Mouse (Mus musculus): ENCODE results near the gene Ankrd61. TPM values are rescaled to one million over a fixed set of nuclear protein-coding genes. Genes with fewer than 3 reads are reported as not detected.

Gene Ankrd61
- polyA plus RNA-seq (2015; fragmentation: Nextera tagmentation; extraction: Ambion mirVana): 0.35 and 0.36 TPM in 2 replicates

DNA sequence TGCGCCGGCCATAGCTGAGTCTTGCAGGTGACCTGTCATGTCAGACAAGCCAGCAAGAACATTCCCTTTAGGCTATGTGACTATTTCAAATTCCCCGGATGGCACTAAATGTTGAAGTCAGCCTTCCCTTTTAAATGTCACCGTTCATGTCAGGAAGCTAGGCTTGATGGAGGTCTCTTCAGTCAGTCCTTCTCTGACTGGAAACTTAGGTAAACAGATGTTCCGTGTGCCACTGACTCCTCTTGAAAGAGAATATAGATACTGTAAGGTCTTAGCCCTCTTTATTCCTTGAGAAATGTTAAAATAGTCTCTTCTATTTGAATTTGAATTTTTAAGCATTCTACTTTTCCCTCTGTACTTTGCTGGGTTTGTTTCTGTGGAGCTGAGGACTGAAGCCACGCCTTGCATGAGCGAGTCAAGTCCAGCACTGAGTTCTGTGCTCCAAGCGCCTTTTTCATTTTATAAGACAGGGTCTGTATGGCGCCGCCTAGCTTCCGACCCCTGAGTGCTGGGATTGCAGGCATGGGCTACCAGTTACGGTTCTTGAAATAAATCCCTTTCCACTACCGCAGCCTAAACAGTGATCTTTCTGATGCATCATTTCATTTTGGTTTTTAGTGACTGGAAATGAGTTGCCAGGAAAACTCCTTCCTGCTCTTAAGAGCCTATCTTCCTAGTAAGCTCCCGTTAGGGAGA, at the start of gene Ankrd61:
TSS of gene Ankrd61 (minus strand) at position 51 of the 696 bp plus-strand sequence.
- H3K4me3 ChIP-seq (ENCODE audit: low read length): no peak within 1 kb of the TSS

DNA sequence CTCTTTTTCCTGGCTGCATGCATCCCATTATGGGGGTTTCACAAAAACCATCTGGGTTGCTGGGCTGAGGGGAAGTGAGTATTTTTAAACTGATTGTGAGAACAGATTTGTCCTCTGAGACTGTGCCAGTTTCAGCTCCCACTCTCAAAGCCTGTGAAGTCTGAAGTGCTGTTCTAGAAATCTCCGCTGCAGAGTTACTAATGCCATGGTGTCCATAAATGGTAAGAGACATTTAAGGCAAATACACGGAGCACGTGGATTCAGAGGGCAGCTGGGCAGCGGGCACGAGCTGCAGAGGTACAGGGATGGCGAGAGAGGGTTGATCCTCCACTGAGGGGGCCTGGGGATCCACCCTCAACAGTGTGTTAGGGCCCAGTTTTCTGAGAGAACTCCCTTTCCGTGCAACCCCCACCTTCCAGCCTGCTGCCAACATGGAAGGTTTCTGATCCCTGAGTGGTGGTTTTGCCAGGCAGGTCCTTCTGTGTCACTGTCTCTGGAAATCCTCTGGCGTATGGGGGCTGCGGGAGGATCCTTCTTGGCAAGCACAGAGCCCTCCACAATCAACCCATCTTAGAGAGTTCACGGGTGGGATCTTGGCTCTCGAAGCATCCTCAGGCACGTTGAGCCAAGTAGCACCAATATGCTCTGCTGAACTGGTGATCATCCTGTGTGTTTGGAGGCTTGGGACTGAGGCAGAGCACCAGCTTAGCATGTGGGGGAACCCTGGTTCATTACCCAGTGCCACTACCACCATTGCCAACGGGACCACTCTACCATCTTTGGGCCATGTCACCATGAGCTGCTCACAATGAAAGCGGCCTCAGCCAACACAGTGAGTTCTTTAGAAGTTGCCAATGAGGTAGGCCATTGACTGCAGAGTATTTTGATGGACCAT, 46.0 kb upstream of the Ankrd61 start:
- Histone ChIP-seq H3K4me1 (replicated peaks; ENCODE audit: control insufficient read depth, insufficient read depth, low read length) (no peaks in the 10 kb centered on the region), H3K4me3 (ENCODE audit: low read length) (no peak overlapping the region), H3K4me2 (ENCODE audit: low read depth, low read length) (no peak overlapping the region), H3K27ac (ENCODE audit: low read length) (no peak overlapping the region), H3K9me3 (ENCODE audit: control insufficient read depth, low read length) (no peaks in the 10 kb centered on the region), H3K27me3 (ENCODE audit: control insufficient read depth, insufficient read depth, low read depth, low read length) (no peaks in the 10 kb centered on the region), H3K9ac (ENCODE audit: low read length) (no peak overlapping the region), H3K36me3 (ENCODE audit: control insufficient read depth, insufficient read depth, low read length) (no peaks in the 10 kb centered on the region)
- no peak for ATAC-seq (ENCODE audit: low read depth)
- 82% methylated on average over 14 of the region's 14 CpGs for WGBS

More for the DNA sequence above, at the start of gene Ankrd61:
- WGBS: 81% methylated on average over 14 of the region's 14 CpGs
- no peaks in the 10 kb centered on the region for H3K4me1 ChIP-seq (replicated peaks; ENCODE audit: control insufficient read depth, insufficient read depth, low read length)
- H3K27ac ChIP-seq (ENCODE audit: low read length): no peak within 1 kb of the TSS
- H3K27me3 ChIP-seq (ENCODE audit: control insufficient read depth, insufficient read depth, low read depth, low read length): no peaks in the 10 kb centered on the region
- ATAC-seq (ENCODE audit: low read depth): no peak
- no peak within 1 kb of the TSS for H3K4me2 ChIP-seq (ENCODE audit: low read depth, low read length)
- peaks cover 25% of the 10 kb centered on the region for H3K36me3 ChIP-seq (ENCODE audit: control insufficient read depth, insufficient read depth, low read length)
- H3K9ac ChIP-seq (ENCODE audit: low read length): no peak within 1 kb of the TSS
- no peaks in the 10 kb centered on the region for H3K9me3 ChIP-seq (ENCODE audit: control insufficient read depth, low read length)

DNA sequence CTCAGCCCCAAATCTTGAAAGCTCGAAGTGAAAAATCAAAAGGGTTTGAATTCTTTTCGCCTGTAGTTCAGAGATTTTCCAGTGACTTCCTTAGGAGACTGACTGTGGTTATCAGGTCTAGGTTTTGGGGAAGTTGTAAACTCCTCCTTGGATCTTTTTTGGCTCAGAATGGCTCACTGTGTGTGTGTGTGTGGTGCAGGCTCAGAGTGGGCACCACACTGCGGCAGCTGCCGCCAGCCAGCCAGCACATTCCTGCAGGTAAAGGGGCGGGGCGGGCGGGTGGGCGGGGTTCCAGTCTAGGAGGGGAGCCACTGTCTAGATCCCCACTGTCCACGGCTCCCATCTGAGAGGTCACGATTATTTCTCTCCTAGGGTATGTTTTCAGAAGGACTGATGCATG, 44.1 kb upstream of the Ankrd61 start:
- H3K9ac ChIP-seq (ENCODE audit: low read length): no peak overlapping the region
- no peak overlapping the region for H3K27ac ChIP-seq (ENCODE audit: low read length)
- H3K27me3 ChIP-seq (ENCODE audit: control insufficient read depth, insufficient read depth, low read depth, low read length): no peaks in the 10 kb centered on the region
- no peak overlapping the region for H3K4me3 ChIP-seq (ENCODE audit: low read length)
- peak; percentile 41; the same call in 1 of the 2 replicates for ATAC-seq (ENCODE audit: low read depth)
- H3K36me3 ChIP-seq (ENCODE audit: control insufficient read depth, insufficient read depth, low read length): no peaks in the 10 kb centered on the region
- WGBS: 9% methylated on average over 10 of the region's 10 CpGs
- H3K9me3 ChIP-seq (ENCODE audit: control insufficient read depth, low read length): no peaks in the 10 kb centered on the region
- peak overlapping the region; percentile 26; the same call in 1 of the 2 replicates for H3K4me2 ChIP-seq (ENCODE audit: low read depth, low read length)
- no peaks in the 10 kb centered on the region for H3K4me1 ChIP-seq (replicated peaks; ENCODE audit: control insufficient read depth, insufficient read depth, low read length)

DNA sequence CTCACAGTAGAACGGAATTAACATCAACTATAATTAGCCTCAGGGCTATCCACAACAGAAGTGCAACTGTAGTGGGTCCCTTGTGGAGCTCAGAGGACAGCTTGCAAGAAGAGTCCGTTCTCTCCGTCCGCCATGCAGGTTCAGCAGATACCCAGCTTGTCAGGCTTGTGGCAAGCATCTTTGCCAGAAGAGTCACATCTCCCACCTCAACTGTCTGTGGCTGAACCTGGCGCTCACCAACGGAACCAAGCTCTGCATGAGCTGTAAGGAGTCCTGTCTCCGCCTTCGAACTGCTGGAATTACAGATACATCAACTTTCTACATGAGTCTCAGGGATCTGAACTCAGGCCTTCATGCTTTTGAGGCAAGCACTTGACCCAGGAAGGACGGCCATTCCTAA, 38.7 kb upstream of the Ankrd61 start:
- Histone ChIP-seq H3K9me3 (ENCODE audit: control insufficient read depth, low read length) (no peaks in the 10 kb centered on the region), H3K36me3 (ENCODE audit: control insufficient read depth, insufficient read depth, low read length) (peaks cover 3% of the 10 kb centered on the region), H3K27ac (ENCODE audit: low read length) (no peak overlapping the region), H3K9ac (ENCODE audit: low read length) (no peak overlapping the region), H3K4me3 (ENCODE audit: low read length) (no peak overlapping the region), H3K27me3 (ENCODE audit: control insufficient read depth, insufficient read depth, low read depth, low read length) (no peaks in the 10 kb centered on the region), H3K4me1 (replicated peaks; ENCODE audit: control insufficient read depth, insufficient read depth, low read length) (no peaks in the 10 kb centered on the region), H3K4me2 (ENCODE audit: low read depth, low read length) (no peak overlapping the region)
- ATAC-seq (ENCODE audit: low read depth): no peak
- 84% methylated on average over 9 of the region's 9 CpGs for WGBS

DNA sequence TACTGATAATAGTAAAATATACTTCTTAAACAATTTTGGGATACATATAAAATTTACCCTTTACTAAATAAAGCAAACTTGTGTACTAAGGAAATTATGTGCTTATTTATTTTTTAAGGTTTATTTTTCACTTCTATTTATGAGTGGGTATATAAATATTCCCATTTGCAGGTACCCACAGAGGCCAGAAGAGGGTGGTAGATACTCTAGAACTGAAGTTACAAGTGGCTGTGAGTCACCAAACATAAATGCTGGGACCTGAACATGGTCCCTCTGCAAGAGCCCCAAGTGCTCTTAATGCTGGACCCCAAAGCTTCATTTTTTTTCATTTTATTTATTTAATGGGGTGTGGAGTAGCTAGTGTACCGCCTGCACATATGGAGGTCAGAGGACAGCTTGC, 36.4 kb upstream of the Ankrd61 start:
- Histone ChIP-seq H3K9ac (ENCODE audit: low read length) (no peak overlapping the region), H3K9me3 (ENCODE audit: control insufficient read depth, low read length) (no peaks in the 10 kb centered on the region), H3K36me3 (ENCODE audit: control insufficient read depth, insufficient read depth, low read length) (peaks cover 17% of the 10 kb centered on the region), H3K4me2 (ENCODE audit: low read depth, low read length) (no peak overlapping the region), H3K27ac (ENCODE audit: low read length) (no peak overlapping the region), H3K27me3 (ENCODE audit: control insufficient read depth, insufficient read depth, low read depth, low read length) (no peaks in the 10 kb centered on the region), H3K4me1 (replicated peaks; ENCODE audit: control insufficient read depth, insufficient read depth, low read length) (no peaks in the 10 kb centered on the region), H3K4me3 (ENCODE audit: low read length) (no peak overlapping the region)
- ATAC-seq (ENCODE audit: low read depth): no peak
- 70% methylated on average over 1 of the region's 1 CpGs for WGBS

DNA sequence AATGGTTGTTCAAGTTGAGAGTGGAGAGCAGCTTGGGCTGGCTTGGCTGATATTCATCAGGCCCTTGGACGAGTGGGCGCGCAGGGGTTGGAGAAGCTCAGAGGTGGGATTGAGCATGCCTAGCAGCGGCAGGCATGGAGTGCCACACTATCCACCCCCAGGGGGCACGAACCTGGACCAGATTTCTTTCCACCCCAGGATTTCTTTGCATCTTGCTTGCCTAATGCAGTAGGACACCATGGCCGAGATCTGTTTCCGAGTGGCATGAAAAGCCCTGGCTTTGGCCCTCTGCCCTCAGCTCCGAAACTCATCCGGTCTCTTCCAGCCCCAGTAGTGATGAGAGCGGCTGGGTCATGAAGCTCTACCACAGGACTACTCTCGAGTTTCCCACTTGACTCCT, 35.9 kb upstream of the Ankrd61 start:
- Histone ChIP-seq H3K4me3 (ENCODE audit: low read length) (no peak overlapping the region), H3K27ac (ENCODE audit: low read length) (no peak overlapping the region), H3K4me1 (replicated peaks; ENCODE audit: control insufficient read depth, insufficient read depth, low read length) (no peaks in the 10 kb centered on the region), H3K4me2 (ENCODE audit: low read depth, low read length) (no peak overlapping the region), H3K9me3 (ENCODE audit: control insufficient read depth, low read length) (no peaks in the 10 kb centered on the region), H3K27me3 (ENCODE audit: control insufficient read depth, insufficient read depth, low read depth, low read length) (no peaks in the 10 kb centered on the region), H3K36me3 (ENCODE audit: control insufficient read depth, insufficient read depth, low read length) (peaks cover 19% of the 10 kb centered on the region), H3K9ac (ENCODE audit: low read length) (no peak overlapping the region)
- ATAC-seq (ENCODE audit: low read depth): no peak
- WGBS: 83% methylated on average over 11 of the region's 11 CpGs

DNA sequence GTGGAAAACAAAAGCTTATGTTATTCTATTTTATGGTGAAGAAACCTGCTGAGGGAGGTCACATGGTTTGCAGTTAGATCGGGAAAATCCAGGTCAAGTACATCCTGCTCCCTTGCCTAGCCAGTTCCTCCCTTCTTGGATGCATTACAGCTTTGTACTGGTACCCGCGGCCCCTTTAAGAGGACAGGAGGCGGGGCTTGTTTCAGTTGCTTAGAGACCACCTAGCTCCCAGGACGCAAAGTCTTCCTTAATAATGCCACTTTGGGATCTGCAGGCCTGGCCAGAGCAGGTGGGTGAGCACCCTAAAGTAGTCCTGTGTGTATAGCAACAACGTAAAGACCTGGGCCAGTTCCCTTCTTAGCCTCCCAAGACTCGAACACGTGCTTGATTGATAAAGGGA, 35.3 kb upstream of the Ankrd61 start, which contains the start of gene Rsph10b:
TSS of gene Rsph10b (plus strand) at position 205 of the 400 bp plus-strand sequence.
- Histone ChIP-seq H3K4me2 (ENCODE audit: low read depth, low read length) (no peak within 1 kb of the TSS), H3K27me3 (ENCODE audit: control insufficient read depth, insufficient read depth, low read depth, low read length) (no peaks in the 10 kb centered on the region), H3K4me3 (ENCODE audit: low read length) (no peak within 1 kb of the TSS), H3K9ac (ENCODE audit: low read length) (no peak within 1 kb of the TSS), H3K36me3 (ENCODE audit: control insufficient read depth, insufficient read depth, low read length) (peaks cover 24% of the 10 kb centered on the region), H3K4me1 (replicated peaks; ENCODE audit: control insufficient read depth, insufficient read depth, low read length) (no peaks in the 10 kb centered on the region), H3K9me3 (ENCODE audit: control insufficient read depth, low read length) (no peaks in the 10 kb centered on the region), H3K27ac (ENCODE audit: low read length) (no peak within 1 kb of the TSS)
- ATAC-seq (ENCODE audit: low read depth): peak; percentile 45; the same call in 1 of the 2 replicates
- WGBS: 20% methylated on average over 8 of the region's 8 CpGs

DNA sequence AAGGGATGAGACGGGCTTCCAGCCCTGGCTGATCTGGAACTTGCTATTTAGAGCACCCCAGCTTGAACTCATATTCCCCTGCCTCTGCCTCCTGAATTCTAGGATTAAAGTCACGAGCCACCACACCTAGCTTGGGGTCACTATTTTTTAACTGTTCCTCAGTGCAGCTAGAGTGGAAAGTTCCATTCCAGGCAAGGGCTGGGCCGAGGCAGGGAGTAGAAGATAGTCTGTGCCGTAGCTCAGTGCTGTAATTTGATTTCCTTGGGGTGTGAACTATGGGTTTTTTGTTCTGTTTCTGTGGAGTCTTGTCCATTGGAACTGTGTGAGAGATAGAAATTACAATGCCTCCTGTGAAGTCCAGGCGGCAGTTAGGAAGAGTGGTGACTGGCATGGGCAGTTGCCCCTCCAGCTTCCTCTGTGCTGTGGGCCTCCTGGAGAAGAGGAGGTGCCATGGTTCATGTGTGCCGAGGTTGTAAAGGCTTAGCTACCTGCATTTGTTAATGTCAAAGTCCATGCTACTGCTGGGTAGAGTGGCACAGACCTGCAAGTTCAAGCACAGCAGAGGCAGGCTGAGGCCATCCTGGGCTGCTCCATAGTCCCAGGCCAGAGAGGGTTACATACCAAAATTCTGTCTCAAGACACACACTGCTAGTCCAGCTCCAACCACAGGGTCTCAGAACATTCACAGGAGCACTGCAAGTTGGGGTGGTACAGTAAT, 34.5 kb upstream of the Ankrd61 start:
- Histone ChIP-seq H3K4me1 (replicated peaks; ENCODE audit: control insufficient read depth, insufficient read depth, low read length) (no peaks in the 10 kb centered on the region), H3K4me3 (ENCODE audit: low read length) (no peak overlapping the region), H3K9me3 (ENCODE audit: control insufficient read depth, low read length) (no peaks in the 10 kb centered on the region), H3K27ac (ENCODE audit: low read length) (no peak overlapping the region), H3K27me3 (ENCODE audit: control insufficient read depth, insufficient read depth, low read depth, low read length) (no peaks in the 10 kb centered on the region), H3K36me3 (ENCODE audit: control insufficient read depth, insufficient read depth, low read length) (peaks cover 24% of the 10 kb centered on the region), H3K4me2 (ENCODE audit: low read depth, low read length) (no peak overlapping the region), H3K9ac (ENCODE audit: low read length) (no peak overlapping the region)
- ATAC-seq (ENCODE audit: low read depth): 0 out of 2 replicates have a peak, but pooled peaks have one; percentile 15
- WGBS: 85% methylated on average over 6 of the region's 6 CpGs

DNA sequence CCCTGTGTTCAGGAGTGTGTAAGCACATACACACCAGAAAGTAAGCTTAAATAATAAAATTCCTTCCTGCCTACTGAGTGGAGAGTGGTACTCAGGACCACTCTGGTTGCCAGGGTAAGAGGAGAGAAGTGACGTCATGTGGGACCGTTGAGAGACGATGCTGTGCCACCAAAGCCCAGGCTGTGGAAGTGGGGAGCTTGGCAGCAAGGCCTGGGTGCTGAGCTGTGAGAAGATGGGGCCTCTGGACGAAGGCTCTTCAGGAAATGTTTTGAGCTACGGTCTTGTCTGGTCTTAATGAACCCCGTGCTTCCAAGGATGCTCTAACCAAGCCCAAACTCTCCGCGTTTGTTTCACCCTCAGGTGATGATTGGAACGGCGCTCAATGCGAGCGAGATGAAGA, 33.2 kb upstream of the Ankrd61 start:
- no peaks in the 10 kb centered on the region for H3K27me3 ChIP-seq (ENCODE audit: control insufficient read depth, insufficient read depth, low read depth, low read length)
- no peaks in the 10 kb centered on the region for H3K9me3 ChIP-seq (ENCODE audit: control insufficient read depth, low read length)
- no peak for ATAC-seq (ENCODE audit: low read depth)
- H3K4me2 ChIP-seq (ENCODE audit: low read depth, low read length): no peak overlapping the region
- WGBS: 86% methylated on average over 12 of the region's 12 CpGs
- no peak overlapping the region for H3K27ac ChIP-seq (ENCODE audit: low read length)
- H3K4me3 ChIP-seq (ENCODE audit: low read length): no peak overlapping the region
- H3K4me1 ChIP-seq (replicated peaks; ENCODE audit: control insufficient read depth, insufficient read depth, low read length): no peaks in the 10 kb centered on the region
- peaks cover 26% of the 10 kb centered on the region for H3K36me3 ChIP-seq (ENCODE audit: control insufficient read depth, insufficient read depth, low read length)
- no peak overlapping the region for H3K9ac ChIP-seq (ENCODE audit: low read length)
